Mouse (Mus musculus) heart, embryonic 11.5 days (tissue): Measurements from ENCODE around the gene Rasip1. TPM values are rescaled to one million over a fixed set of nuclear protein-coding genes. Genes with fewer than 3 reads are reported as not detected.

ENCODE experiments used
- ATAC-seq: fragments of 200-750 bp; cut with Nextera tagmentation; replicated peaks from 2 replicates; pipeline ENCODE4 v1.8.0; 2017; ENCODE audit warnings: moderate library complexity; ENCODE audit not compliant: insufficient number of reproducible peaks, low FRiP score, low TSS enrichment
- H3K27ac ChIP-seq: fragments of 300-500 bp; sonication (generic); 2 replicates; pipeline ENCODE4 v1.5.1; 2014; ENCODE audit warnings: mild to moderate bottlenecking, low read depth, low read length
- H3K27me3 ChIP-seq: fragments of 300-500 bp; sonication (generic); 2 replicates; pipeline ENCODE4 v1.6.1; 2014; ENCODE audit warnings: mild to moderate bottlenecking, low read length, mixed read lengths; ENCODE audit not compliant: control insufficient read depth, insufficient read depth
- H3K36me3 ChIP-seq: fragments of 300-500 bp; sonication (generic); 2 replicates; pipeline ENCODE4 v1.6.1; 2014; ENCODE audit warnings: mild to moderate bottlenecking, low read length, moderate library complexity, mixed read lengths; ENCODE audit not compliant: control insufficient read depth, insufficient read depth
- H3K4me1 ChIP-seq: fragments of 300-500 bp; sonication (generic); 2 replicates; pipeline ENCODE4 v1.6.1; 2014; ENCODE audit warnings: low read length; ENCODE audit not compliant: control insufficient read depth, insufficient read depth
- H3K4me2 ChIP-seq: fragments of 300-500 bp; sonication (generic); 2 replicates; pipeline ENCODE4 v1.6.1; 2014; ENCODE audit warnings: mild to moderate bottlenecking, moderate library complexity
- H3K4me3 ChIP-seq: fragments of 300-500 bp; sonication (generic); 2 replicates; pipeline ENCODE4 v1.5.1; 2014; ENCODE audit warnings: low read depth, low read length
- H3K9ac ChIP-seq: fragments of 300-500 bp; sonication (generic); 2 replicates; pipeline ENCODE4 v1.6.1; 2014; ENCODE audit warnings: mild to moderate bottlenecking, low read depth, low read length, moderate library complexity
- H3K9me3 ChIP-seq: fragments of 300-500 bp; sonication (generic); replicated peaks from 2 replicates; pipeline ENCODE4 v1.6.1; 2016; ENCODE audit warnings: low read length; ENCODE audit not compliant: control insufficient read depth
- WGBS: fragments of 180-500 bp; shearing (Covaris S2); extraction: QIAGEN DNeasy Blood & Tissue Kit; methylation state at CpG from one replicate; pipeline ENCODE4 v1.1.7; 2014; ENCODE audit not compliant: insufficient replicate concordance; 5-methylcytosine and 5-hydroxymethylcytosine counted together
- polyA plus RNA-seq: library from polyadenylated mRNA; unstranded; fragments of >200 nt; fragmentation: Nextera tagmentation; extraction: Ambion mirVana; gene quantifications from 2 replicates; pipeline ENCODE4 v1.2.1, GENCODE M21; 2014

Rasip1 gene
- polyA plus RNA-seq, 1 experiment from 2014 or later: 14.5 TPM

- H3K4me3 ChIP-seq: no peak within 1 kb of the TSS
- 26% methylated on average over 19 of the region's 19 CpGs for WGBS
- H3K27me3 ChIP-seq: no peaks in the 10 kb centered on the region
- 0 out of 2 replicates have a peak, but pooled peaks cover 5% of the 10 kb centered on the region for H3K36me3 ChIP-seq
- H3K9me3 ChIP-seq: no peaks in the 10 kb centered on the region
- H3K9ac ChIP-seq: 0 out of 2 replicates have a peak within 1 kb of the TSS, but pooled peaks have one; percentile 43
- no peak for ATAC-seq
- no peak within 1 kb of the TSS for H3K27ac ChIP-seq
- H3K4me2 ChIP-seq: peak within 1 kb of the TSS; percentile 44
- peaks cover 36% of the 10 kb centered on the region for H3K4me1 ChIP-seq
Observed at GRCm38 (mm10) chr7:45639561-45640027, 12.3 kb downstream of the Rasip1 start, which contains the start of gene Mamstr. Mamstr (plus strand) TSS chr7:45639977.

GRCm38 (mm10) chr7:45640191-45640957 lies 13.1 kb downstream of the Rasip1 start:
- Histone ChIP-seq H3K27ac (no peak overlapping the region), H3K36me3 (0 out of 2 replicates have a peak, but pooled peaks cover 5% of the 10 kb centered on the region), H3K27me3 (no peaks in the 10 kb centered on the region; the same call in 1 of the 2 replicates), H3K4me3 (no peak overlapping the region), H3K4me1 (peaks cover 36% of the 10 kb centered on the region), H3K9me3 (no peaks in the 10 kb centered on the region), H3K9ac (no peak overlapping the region), H3K4me2 (no peak overlapping the region; the same call in 1 of the 2 replicates)
- 73% methylated on average over 19 of the region's 19 CpGs for WGBS
- ATAC-seq: no peak

GRCm38 (mm10) chr7:45641391-45642040 lies 14.2 kb downstream of the Rasip1 start:
- Histone ChIP-seq H3K36me3 (0 out of 2 replicates have a peak, but pooled peaks cover 3% of the 10 kb centered on the region), H3K27me3 (no peaks in the 10 kb centered on the region; the same call in 1 of the 2 replicates), H3K4me3 (0 out of 2 replicates have a peak overlapping the region, but pooled peaks have one; percentile 3), H3K4me1 (peaks cover 30% of the 10 kb centered on the region), H3K9me3 (no peaks in the 10 kb centered on the region), H3K27ac (no peak overlapping the region), H3K4me2 (peak overlapping the region; percentile 1; the same call in 1 of the 2 replicates), H3K9ac (no peak overlapping the region)
- WGBS: 54% methylated on average over 16 of the region's 17 CpGs
- ATAC-seq: no peak

- no peaks in the 10 kb centered on the region for H3K9me3 ChIP-seq
- no peaks in the 10 kb centered on the region; the same call in 1 of the 2 replicates for H3K27me3 ChIP-seq
- no peak overlapping the region for H3K27ac ChIP-seq
- peaks cover 30% of the 10 kb centered on the region for H3K4me1 ChIP-seq
- no peak overlapping the region; the same call in 1 of the 2 replicates for H3K4me2 ChIP-seq
- 74% methylated on average over 5 of the region's 5 CpGs for WGBS
- no peak for ATAC-seq
- no peak overlapping the region for H3K4me3 ChIP-seq
- H3K9ac ChIP-seq: 0 out of 2 replicates have a peak overlapping the region, but pooled peaks have one; percentile 16
- no peaks in the 10 kb centered on the region for H3K36me3 ChIP-seq
Observed at GRCm38 (mm10) chr7:45642083-45642482, 14.8 kb downstream of the Rasip1 start.

- no peaks in the 10 kb centered on the region; the same call in 1 of the 2 replicates for H3K27me3 ChIP-seq
- peak overlapping the region; percentile 80 for H3K9ac ChIP-seq
- H3K4me3 ChIP-seq: peak overlapping the region; percentile 42
- ATAC-seq: no peak
- H3K4me1 ChIP-seq: peaks cover 30% of the 10 kb centered on the region
- WGBS: 40% methylated on average over 16 of the region's 16 CpGs
- no peaks in the 10 kb centered on the region for H3K36me3 ChIP-seq
- H3K27ac ChIP-seq: peak overlapping the region; percentile 58
- H3K4me2 ChIP-seq: peak overlapping the region; percentile 76
- no peaks in the 10 kb centered on the region for H3K9me3 ChIP-seq
Observed at GRCm38 (mm10) chr7:45642503-45643255, 15.4 kb downstream of the Rasip1 start.

GRCm38 (mm10) chr7:45643441-45644178 lies 16.3 kb downstream of the Rasip1 start:
- Histone ChIP-seq H3K27ac (peak overlapping the region; percentile 58), H3K4me3 (peak overlapping the region; percentile 42), H3K4me1 (peaks cover 27% of the 10 kb centered on the region), H3K36me3 (no peaks in the 10 kb centered on the region), H3K27me3 (no peaks in the 10 kb centered on the region; the same call in 1 of the 2 replicates), H3K9ac (peak overlapping the region; percentile 80), H3K4me2 (peak overlapping the region; percentile 76), H3K9me3 (no peaks in the 10 kb centered on the region)
- peak; percentile 86 for ATAC-seq
- 4% methylated on average over 28 of the region's 28 CpGs for WGBS

GRCm38 (mm10) chr7:45644183-45644582 lies 16.9 kb downstream of the Rasip1 start:
- 10% methylated on average over 18 of the region's 18 CpGs for WGBS
- H3K4me2 ChIP-seq: peak overlapping the region; percentile 76
- H3K9ac ChIP-seq: peak overlapping the region; percentile 0; the same call in 1 of the 2 replicates
- ATAC-seq: no peak
- H3K4me3 ChIP-seq: peak overlapping the region; percentile 42
- no peaks in the 10 kb centered on the region; the same call in 1 of the 2 replicates for H3K27me3 ChIP-seq
- H3K4me1 ChIP-seq: peaks cover 31% of the 10 kb centered on the region
- no peaks in the 10 kb centered on the region for H3K9me3 ChIP-seq
- H3K36me3 ChIP-seq: no peaks in the 10 kb centered on the region
- H3K27ac ChIP-seq: peak overlapping the region; percentile 30; the same call in 1 of the 2 replicates
